8 mouse cellular contexts compared by ENCODE assay signal in genomic region chr11:107124327-107124731, GRCm38 (mm10). TPM values are rescaled to one million over a fixed set of nuclear protein-coding genes. Genes with fewer than 3 reads are reported as not detected.
DNase-seq lines count a peak whose midpoint lies in the region; ATAC-seq lines count a peak whose summit lies in the region.

No protein-coding gene starts in this region.

- no peak for ATAC-seq in hindbrain, embryonic 11.5 days (ENCODE audit: low FRiP score)
- peak; percentile 63; the same call in 1 of the 2 replicates for ATAC-seq in limb, embryonic 15.5 days (ENCODE audit: insufficient number of reproducible peaks, low FRiP score, low TSS enrichment, low read depth)
- ATAC-seq in midbrain, embryonic 16.5 days = no peak

- H3K27ac ChIP-seq in hindbrain, embryonic 11.5 days (ENCODE audit: low read depth, low read length) = peak overlapping the region; percentile 30; the same call in 1 of the 2 replicates
- peak overlapping the region; percentile 22; the same call in 1 of the 2 replicates for H3K27ac ChIP-seq in limb, embryonic 15.5 days
- no peak overlapping the region for H3K27ac ChIP-seq in midbrain, embryonic 16.5 days (ENCODE audit: low read length)

- DNase-seq in ovary, adult 18-20 months (ENCODE audit: low spot score) = peak; percentile 36
- DNase-seq in ovary, postnatal 10 days (ENCODE audit: low spot score) = no peak
- peak; percentile 85 for DNase-seq in adrenal gland, adult 2 months
- no peak for DNase-seq in hindbrain, embryonic 11.5 days (ENCODE audit: low spot score)
- peak; percentile 65 to 82 for DNase-seq in urinary bladder, postnatal 36 days (ENCODE audit: low spot score in 2 of 2)

- H3K27me3 ChIP-seq in erythroblast, embryonic 14.5 days (ENCODE audit: control insufficient read depth) = no peaks in the 10 kb centered on the region
- H3K27me3 ChIP-seq in hindbrain, embryonic 11.5 days (ENCODE audit: control insufficient read depth, insufficient read depth, low read length) = no peaks in the 10 kb centered on the region
- no peaks in the 10 kb centered on the region for H3K27me3 ChIP-seq in limb, embryonic 15.5 days
- H3K27me3 ChIP-seq in midbrain, embryonic 16.5 days (ENCODE audit: control insufficient read depth, insufficient read depth, low read depth, low read length) = no peaks in the 10 kb centered on the region

- 32% methylated on average over 7 of the region's 7 CpGs for WGBS in hindbrain, embryonic 11.5 days
- WGBS in limb, embryonic 15.5 days = 25% methylated on average over 7 of the region's 7 CpGs
- 29% methylated on average over 7 of the region's 7 CpGs for WGBS in midbrain, embryonic 16.5 days

- H3K4me1 ChIP-seq in erythroblast, embryonic 14.5 days (ENCODE audit: control insufficient read depth) = peaks cover 25% of the 10 kb centered on the region
- H3K4me1 ChIP-seq in hindbrain, embryonic 11.5 days (replicated peaks; ENCODE audit: control insufficient read depth, insufficient read depth, low read length) = no peaks in the 10 kb centered on the region; the same call in 1 of the 2 replicates
- H3K4me1 ChIP-seq in limb, embryonic 15.5 days = peaks cover 25% of the 10 kb centered on the region
- peaks cover 25% of the 10 kb centered on the region for H3K4me1 ChIP-seq in midbrain, embryonic 16.5 days (ENCODE audit: control insufficient read depth, insufficient read depth, low read length)

- H3K9ac ChIP-seq in hindbrain, embryonic 11.5 days (ENCODE audit: low read depth, low read length) = no peak overlapping the region
- no peak overlapping the region for H3K9ac ChIP-seq in limb, embryonic 15.5 days
- H3K9ac ChIP-seq in midbrain, embryonic 16.5 days (ENCODE audit: low read depth, low read length) = no peak overlapping the region

- H3K4me3 ChIP-seq in erythroblast, embryonic 14.5 days (replicated peaks) = peak overlapping the region; percentile 3
- H3K4me3 ChIP-seq in hindbrain, embryonic 11.5 days (ENCODE audit: low read depth, low read length) = no peak overlapping the region
- H3K4me3 ChIP-seq in limb, embryonic 15.5 days = no peak overlapping the region
- H3K4me3 ChIP-seq in midbrain, embryonic 16.5 days (ENCODE audit: low read depth, low read length) = no peak overlapping the region

- H3K36me3 ChIP-seq in erythroblast, embryonic 14.5 days (ENCODE audit: control insufficient read depth) = peaks cover 10% of the 10 kb centered on the region
- no peaks in the 10 kb centered on the region for H3K36me3 ChIP-seq in hindbrain, embryonic 11.5 days (ENCODE audit: control insufficient read depth, insufficient read depth, low read length)
- no peaks in the 10 kb centered on the region for H3K36me3 ChIP-seq in limb, embryonic 15.5 days
- no peaks in the 10 kb centered on the region for H3K36me3 ChIP-seq in midbrain, embryonic 16.5 days (ENCODE audit: control insufficient read depth, insufficient read depth, low read length)

- H3K4me2 ChIP-seq in hindbrain, embryonic 11.5 days (replicated peaks; ENCODE audit: low read depth, low read length) = no peak overlapping the region
- 0 out of 2 replicates have a peak overlapping the region, but pooled peaks have one; percentile 14 for H3K4me2 ChIP-seq in limb, embryonic 15.5 days
- H3K4me2 ChIP-seq in midbrain, embryonic 16.5 days (ENCODE audit: low read length) = peak overlapping the region; percentile 7; the same call in 1 of the 2 replicates

- no peaks in the 10 kb centered on the region for H3K9me3 ChIP-seq in erythroblast, embryonic 14.5 days (ENCODE audit: control insufficient read depth, low read length)
- no peaks in the 10 kb centered on the region for H3K9me3 ChIP-seq in hindbrain, embryonic 11.5 days (ENCODE audit: control insufficient read depth, low read length)
- no peaks in the 10 kb centered on the region for H3K9me3 ChIP-seq in limb, embryonic 15.5 days
- no peaks in the 10 kb centered on the region for H3K9me3 ChIP-seq in midbrain, embryonic 16.5 days (replicated peaks; ENCODE audit: control insufficient read depth, low read length, poor library complexity, severe bottlenecking)

RNA-seq across cellular contexts. Expression of gene Bptf, which starts 7.6 kb away (rescaled TPM):
- total RNA-seq in adrenal gland, adult 2 months (2021) = 10 to 100 TPM; 33.6 to 43.6 TPM
- polyA plus RNA-seq in adrenal gland, adult 2 months (2012; rRNA removed) = 22.1 and 22.4 TPM in 2 replicates
- polyA plus RNA-seq in erythroblast, embryonic 14.5 days (2012) = 6.8 and 9.7 TPM in 2 replicates
- 40.8 and 55.1 TPM in 2 replicates for polyA plus RNA-seq in hindbrain, embryonic 11.5 days (2014; fragmentation: Nextera tagmentation; extraction: Ambion mirVana)
- 23.6 and 31.1 TPM in 2 replicates for polyA plus RNA-seq in limb, embryonic 15.5 days (2015; fragmentation: Nextera tagmentation; extraction: Ambion mirVana)
- polyA plus RNA-seq in midbrain, embryonic 16.5 days (2015; fragmentation: Nextera tagmentation; extraction: Ambion mirVana) = 28.9 and 34.1 TPM in 2 replicates

Comparison
In these comparisons a context has a peak if more than half of its experiments do, and no peak if none do; other contexts are left out.
1. DNase-seq: peak in ovary, adult 18-20 months (single experiment), adrenal gland, adult 2 months (single experiment) and urinary bladder, postnatal 36 days (2 of 2); none in ovary, postnatal 10 days (single experiment) and hindbrain, embryonic 11.5 days (single experiment).